8 mouse cellular contexts compared by ENCODE assay signal in the genomic region with DNA sequence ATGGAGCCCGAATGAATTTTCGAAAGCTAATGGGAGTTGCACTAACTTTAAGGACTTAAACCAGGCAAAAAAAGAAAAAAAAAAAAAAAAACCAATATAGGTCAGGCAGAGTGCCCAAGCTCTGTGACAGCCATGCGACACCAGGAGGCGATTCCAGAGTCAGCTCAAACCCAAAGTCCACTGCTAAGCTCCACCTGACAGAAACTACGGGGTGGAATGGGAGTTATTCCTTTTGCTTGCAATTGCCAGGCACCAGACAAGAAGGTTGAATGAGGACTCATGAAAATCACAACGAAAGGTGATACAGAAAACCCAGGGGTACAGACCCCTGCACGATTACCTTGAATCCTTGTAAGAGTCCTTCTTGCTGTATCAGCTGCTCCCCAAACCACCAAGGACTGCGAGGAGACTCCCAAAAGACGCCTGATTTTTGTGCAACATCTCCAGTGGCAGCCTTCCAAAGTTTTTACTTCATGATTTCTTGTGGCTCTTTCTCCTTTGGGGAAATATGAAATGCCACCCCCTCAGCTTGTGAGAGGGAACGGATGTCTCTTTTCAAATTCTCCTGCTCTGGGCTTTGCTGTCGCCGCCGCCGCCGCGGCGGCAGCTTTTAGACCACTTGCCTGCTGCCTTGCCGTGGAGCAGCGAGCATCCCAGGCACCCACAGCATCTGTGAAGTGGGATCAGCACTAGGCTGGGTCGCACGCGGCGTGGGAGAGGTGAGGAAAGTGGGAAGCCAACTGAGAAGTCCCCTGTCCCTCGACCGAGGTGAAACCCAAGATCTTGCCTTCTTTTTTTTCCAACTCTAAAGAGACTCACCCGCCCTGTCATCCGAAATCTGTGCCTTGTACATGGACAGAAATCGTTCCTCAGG. TPM values are rescaled to one million over a fixed set of nuclear protein-coding genes. Genes with fewer than 3 reads are reported as not detected.
DNase-seq lines count a peak whose midpoint lies in the region; ATAC-seq and TF ChIP-seq lines count a peak whose summit lies in the region.

No protein-coding gene starts in this region.

- H3K9ac ChIP-seq in ES-Bruce4 (ENCODE audit: low read depth, poor library complexity, severe bottlenecking): peak overlapping the region; percentile 38; the same call in 1 of the 2 replicates
- H3K9ac ChIP-seq in heart, embryonic 11.5 days (ENCODE audit: low read depth, low read length): no peak overlapping the region
- no peak overlapping the region for H3K9ac ChIP-seq in kidney, postnatal 0 days (ENCODE audit: low read depth, low read length)
- no peak overlapping the region for H3K9ac ChIP-seq in liver, embryonic 15.5 days

- H3K27me3 ChIP-seq in ES-Bruce4 (ENCODE audit: control insufficient read depth, insufficient read depth, low read length, poor library complexity, severe bottlenecking): no peaks in the 10 kb centered on the region; the same call in none of the 2 replicates
- no peaks in the 10 kb centered on the region for H3K27me3 ChIP-seq in cerebellum, adult 2 months (ENCODE audit: control insufficient read depth, insufficient read depth, low read length)
- H3K27me3 ChIP-seq in heart, embryonic 11.5 days (ENCODE audit: control insufficient read depth, insufficient read depth, low read length): peaks cover 33% of the 10 kb centered on the region
- H3K27me3 ChIP-seq in kidney, postnatal 0 days (ENCODE audit: insufficient read depth, low read length): no peaks in the 10 kb centered on the region; the same call in 1 of the 2 replicates
- H3K27me3 ChIP-seq in liver, embryonic 15.5 days: peaks cover 29% of the 10 kb centered on the region
- H3K27me3 ChIP-seq in thymus, adult 2 months (ENCODE audit: control insufficient read depth, insufficient read depth, low read length): no peaks in the 10 kb centered on the region

- no peak for TF ChIP-seq EP300 in ES-Bruce4 (IDR thresholded peaks at IDR 0.05; ENCODE audit: insufficient read depth, low read depth, low read length)

- TF ChIP-seq CTCF in ES-Bruce4 (IDR thresholded peaks at IDR 0.05; ENCODE audit: low read depth, low read length): no peak
- TF ChIP-seq CTCF in cerebellum, adult 2 months (IDR thresholded peaks at IDR 0.05; ENCODE audit: borderline replicate concordance, insufficient read depth, low read depth, low read length): peak; percentile 37; the same call in 1 of the 2 replicates
- TF ChIP-seq CTCF in kidney, postnatal 0 days (IDR thresholded peaks at IDR 0.05; ENCODE audit: low read depth): no peak
- TF ChIP-seq CTCF in thymus, adult 2 months (IDR thresholded peaks at IDR 0.05; ENCODE audit: borderline replicate concordance, control insufficient read depth, extremely low read depth, insufficient read depth, low read length, poor library complexity): no peak

- peak; percentile 60 to 67 for DNase-seq in cerebellum, adult 2 months
- DNase-seq in kidney, postnatal 0 days (ENCODE audit: low spot score): peak; percentile 16
- peak; percentile 78 for DNase-seq in right cerebral cortex, adult 18-20 months
- no peak for DNase-seq in thymus, adult 2 months

- H3K4me1 ChIP-seq in ES-Bruce4 (ENCODE audit: control insufficient read depth, insufficient read depth, low read length): no peaks in the 10 kb centered on the region
- H3K4me1 ChIP-seq in cerebellum, adult 2 months (ENCODE audit: control insufficient read depth, insufficient read depth, low read length): peaks cover 7% of the 10 kb centered on the region; the same call in 1 of the 2 replicates
- no peaks in the 10 kb centered on the region for H3K4me1 ChIP-seq in heart, embryonic 11.5 days (ENCODE audit: control insufficient read depth, insufficient read depth, low read length)
- H3K4me1 ChIP-seq in kidney, postnatal 0 days (replicated peaks; ENCODE audit: insufficient read depth, low read length): no peaks in the 10 kb centered on the region
- no peaks in the 10 kb centered on the region for H3K4me1 ChIP-seq in liver, embryonic 15.5 days (replicated peaks)
- no peaks in the 10 kb centered on the region for H3K4me1 ChIP-seq in thymus, adult 2 months (replicated peaks; ENCODE audit: control insufficient read depth, insufficient read depth, low read length)

- peak overlapping the region; percentile 64 for H3K4me3 ChIP-seq in ES-Bruce4 (ENCODE audit: low read depth, low read length)
- peak overlapping the region; percentile 88 for H3K4me3 ChIP-seq in cerebellum, adult 2 months (replicated peaks; ENCODE audit: insufficient read depth, low read depth, low read length)
- H3K4me3 ChIP-seq in heart, embryonic 11.5 days (ENCODE audit: low read depth, low read length): peak overlapping the region; percentile 59
- peak overlapping the region; percentile 42 for H3K4me3 ChIP-seq in kidney, postnatal 0 days (replicated peaks; ENCODE audit: low read depth, low read length)
- peak overlapping the region; percentile 37 for H3K4me3 ChIP-seq in liver, embryonic 15.5 days (replicated peaks)
- H3K4me3 ChIP-seq in thymus, adult 2 months (ENCODE audit: control insufficient read depth, insufficient read depth, low read length): no peak overlapping the region

- H3K27ac ChIP-seq in ES-Bruce4 (ENCODE audit: insufficient read depth, low read length): no peak overlapping the region
- peak overlapping the region; percentile 19 for H3K27ac ChIP-seq in cerebellum, adult 2 months (ENCODE audit: insufficient read depth, low read length)
- H3K27ac ChIP-seq in heart, embryonic 11.5 days (ENCODE audit: low read depth, low read length): no peak overlapping the region
- no peak overlapping the region for H3K27ac ChIP-seq in kidney, postnatal 0 days
- H3K27ac ChIP-seq in liver, embryonic 15.5 days (replicated peaks): no peak overlapping the region
- H3K27ac ChIP-seq in thymus, adult 2 months (ENCODE audit: control insufficient read depth, insufficient read depth, low read length): no peak overlapping the region

- TF ChIP-seq POLR2A in ES-Bruce4 (IDR thresholded peaks at IDR 0.05; ENCODE audit: insufficient read depth, low read length): no peak
- TF ChIP-seq POLR2A in cerebellum, adult 2 months (IDR thresholded peaks at IDR 0.05; ENCODE audit: borderline replicate concordance, insufficient read depth, low read length): no peak
- TF ChIP-seq POLR2A in thymus, adult 2 months (IDR thresholded peaks at IDR 0.05; ENCODE audit: control insufficient read depth, extremely low read depth, insufficient read depth, low read length, poor library complexity): no peak

- no peak for ATAC-seq in heart, embryonic 11.5 days (replicated peaks; ENCODE audit: insufficient number of reproducible peaks, low FRiP score, low TSS enrichment)
- no peak for ATAC-seq in kidney, postnatal 0 days (replicated peaks; ENCODE audit: low FRiP score, low read depth)
- no peak for ATAC-seq in liver, embryonic 15.5 days (ENCODE audit: insufficient read depth)
- ATAC-seq in CD4-positive, CD25-positive, alpha-beta regulatory T cell, adult 4 months: no peak

- no peaks in the 10 kb centered on the region for H3K9me3 ChIP-seq in ES-Bruce4 (replicated peaks; ENCODE audit: control insufficient read depth, insufficient read depth, low read length, poor library complexity, severe bottlenecking)
- no peaks in the 10 kb centered on the region for H3K9me3 ChIP-seq in heart, embryonic 11.5 days (replicated peaks; ENCODE audit: control insufficient read depth, low read length)
- no peaks in the 10 kb centered on the region for H3K9me3 ChIP-seq in kidney, postnatal 0 days (replicated peaks; ENCODE audit: low read length)
- H3K9me3 ChIP-seq in liver, embryonic 15.5 days (replicated peaks): no peaks in the 10 kb centered on the region

- peak overlapping the region; percentile 93 for H3K4me2 ChIP-seq in heart, embryonic 11.5 days
- H3K4me2 ChIP-seq in kidney, postnatal 0 days (ENCODE audit: low read length): peak overlapping the region; percentile 79
- peak overlapping the region; percentile 57 for H3K4me2 ChIP-seq in liver, embryonic 15.5 days

- WGBS in cerebellum, adult 2 months: 2% methylated on average over 28 of the region's 28 CpGs
- WGBS in heart, embryonic 11.5 days (ENCODE audit: insufficient replicate concordance): 12% methylated on average over 28 of the region's 28 CpGs
- 9% methylated on average over 28 of the region's 28 CpGs for WGBS in kidney, postnatal 0 days
- WGBS in liver, embryonic 15.5 days (ENCODE audit: insufficient replicate concordance): 10% methylated on average over 28 of the region's 28 CpGs
- 15% methylated on average over 28 of the region's 28 CpGs for WGBS in thymus, adult 2 months

- no peaks in the 10 kb centered on the region for H3K36me3 ChIP-seq in ES-Bruce4 (ENCODE audit: control insufficient read depth, insufficient read depth, low read length, poor library complexity, severe bottlenecking)
- no peaks in the 10 kb centered on the region for H3K36me3 ChIP-seq in heart, embryonic 11.5 days (ENCODE audit: control insufficient read depth, insufficient read depth, low read length)
- no peaks in the 10 kb centered on the region for H3K36me3 ChIP-seq in kidney, postnatal 0 days (ENCODE audit: insufficient read depth, low read length)
- H3K36me3 ChIP-seq in liver, embryonic 15.5 days (replicated peaks): no peaks in the 10 kb centered on the region
- H3K36me3 ChIP-seq in thymus, adult 2 months (ENCODE audit: control insufficient read depth, insufficient read depth, low read length): no peaks in the 10 kb centered on the region

RNA-seq across cellular contexts. Expression of gene Brinp2, which starts 0.7 kb away (rescaled TPM):
- polyA plus RNA-seq in ES-Bruce4 (2011; ENCODE audit: insufficient read depth, insufficient read length, low read depth, missing spikeins): 0.29 and 0.57 TPM in 2 replicates
- polyA plus RNA-seq in cerebellum, adult 2 months (2012; rRNA removed): 18.1 and 21.0 TPM in 2 replicates
- polyA plus RNA-seq in heart, embryonic 11.5 days (2014; fragmentation: Nextera tagmentation; extraction: Ambion mirVana): 0.33 and 0.39 TPM in 2 replicates
- polyA plus RNA-seq in kidney, postnatal 0 days (2015; fragmentation: Nextera tagmentation; extraction: Ambion mirVana): 0.09 and 0.10 TPM in 2 replicates
- polyA plus RNA-seq in liver, embryonic 15.5 days (2015; fragmentation: Nextera tagmentation; extraction: Ambion mirVana): 0.05 TPM in 2 replicates
- polyA plus RNA-seq in CD4-positive, CD25-positive, alpha-beta regulatory T cell, adult 4 months (2017; shearing (Covaris generic)): under 1 TPM in 1 of 2 experiments, not detected in 1; 0.14 TPM
- polyA plus RNA-seq in thymus, adult 2 months (2012; rRNA removed): 0.65 and 0.81 TPM in 2 replicates

RNA-seq across cellular contexts. Expression of gene Astn1, which starts 6.7 kb away (rescaled TPM):
- 0.09 and 0.33 TPM in 2 replicates for polyA plus RNA-seq in ES-Bruce4 (2011; ENCODE audit: insufficient read depth, insufficient read length, low read depth, missing spikeins)
- 31.2 and 32.2 TPM in 2 replicates for polyA plus RNA-seq in cerebellum, adult 2 months (2012; rRNA removed)
- 2.1 and 2.6 TPM in 2 replicates for polyA plus RNA-seq in heart, embryonic 11.5 days (2014; fragmentation: Nextera tagmentation; extraction: Ambion mirVana)
- 0.38 and 0.51 TPM in 2 replicates for polyA plus RNA-seq in kidney, postnatal 0 days (2015; fragmentation: Nextera tagmentation; extraction: Ambion mirVana)
- polyA plus RNA-seq in liver, embryonic 15.5 days (2015; fragmentation: Nextera tagmentation; extraction: Ambion mirVana): 0.02 and 0.07 TPM in 2 replicates
- not detected for polyA plus RNA-seq in CD4-positive, CD25-positive, alpha-beta regulatory T cell, adult 4 months (2017; shearing (Covaris generic))
- polyA plus RNA-seq in thymus, adult 2 months (2012; rRNA removed): 0.19 and 0.34 TPM in 2 replicates

Comparison
In these comparisons a context has a peak if more than half of its experiments do, and no peak if none do; other contexts are left out.
1. RNA of gene Brinp2, which starts 0.7 kb away (polyA plus RNA-seq): 18.1 to 21.0 TPM in cerebellum, adult 2 months; 0.65 to 0.81 TPM in thymus, adult 2 months, 0.29 to 0.57 TPM in ES-Bruce4, 0.33 to 0.39 TPM in heart, embryonic 11.5 days, 0.14 TPM in CD4-positive, CD25-positive, alpha-beta regulatory T cell, adult 4 months, 0.09 to 0.10 TPM in kidney, postnatal 0 days and 0.05 TPM in liver, embryonic 15.5 days; every median in the first group is over 10 times any median in the second.
2. Peak in every context shown above with its lines, with median percentiles within 50 percentile points of each other: H3K4me2 ChIP-seq.